Mouse (Mus musculus) mature B cell (primary cell): ENCODE results near the gene Fkbp4.

ENCODE experiments used
- in situ Hi-C: fragments of 300-500 bp; cut with MboI; formaldehyde crosslinking; loops from 2 replicates; pipeline ENCODE4 v1.14.3; 2019

Gene Fkbp4

GRCm38 (mm10) chr6:128438317-128438870 is at the start of gene Fkbp4:
Gene Fkbp4, minus strand, starts transcription at chr6:128438677.
- in situ Hi-C loops, result no loop called here

GRCm38 (mm10) chr6:128487736-128488135 is 49.3 kb upstream of the Fkbp4 start:
- in situ Hi-C loops, result no loop called here

GRCm38 (mm10) chr6:128479463-128480454 is 41.3 kb upstream of the Fkbp4 start:
- in situ Hi-C loops, result no loop called here

GRCm38 (mm10) chr6:128477495-128477894 is 39.0 kb upstream of the Fkbp4 start:
- in situ Hi-C loops, result no loop called here

GRCm38 (mm10) chr6:128474112-128474511 is 35.6 kb upstream of the Fkbp4 start:
- in situ Hi-C loops, result no loop called here

- in situ Hi-C loops, result no loop called here
Measured at GRCm38 (mm10) chr6:128469451-128469850, 31.0 kb upstream of the Fkbp4 start.

- in situ Hi-C loops, result no loop called here
Measured at GRCm38 (mm10) chr6:128467298-128467697, 28.8 kb upstream of the Fkbp4 start.

- in situ Hi-C loops, result no loop called here
Measured at GRCm38 (mm10) chr6:128466563-128466962, 28.1 kb upstream of the Fkbp4 start.

- in situ Hi-C loops, result no loop called here
Measured at GRCm38 (mm10) chr6:128466043-128466442, 27.6 kb upstream of the Fkbp4 start.

GRCm38 (mm10) chr6:128464996-128465395 is 26.5 kb upstream of the Fkbp4 start:
- in situ Hi-C loops, result no loop called here

GRCm38 (mm10) chr6:128461606-128462005 is 23.1 kb upstream of the Fkbp4 start:
- in situ Hi-C loops, result no loop called here

GRCm38 (mm10) chr6:128460729-128461503 is 22.4 kb upstream of the Fkbp4 start:
- in situ Hi-C loops, result no loop called here

- in situ Hi-C loops, result no loop called here
Measured at GRCm38 (mm10) chr6:128460321-128460720, 21.8 kb upstream of the Fkbp4 start.

GRCm38 (mm10) chr6:128457186-128457585 is 18.7 kb upstream of the Fkbp4 start:
- in situ Hi-C loops, result no loop called here

GRCm38 (mm10) chr6:128455835-128456605 is 17.5 kb upstream of the Fkbp4 start:
- in situ Hi-C loops, result no loop called here

- in situ Hi-C loops, result no loop called here
Measured at GRCm38 (mm10) chr6:128447063-128447462, 8.6 kb upstream of the Fkbp4 start.

- in situ Hi-C loops, result no loop called here
Measured at GRCm38 (mm10) chr6:128445761-128446535, 7.5 kb upstream of the Fkbp4 start.

GRCm38 (mm10) chr6:128440238-128440637 is 1.8 kb upstream of the Fkbp4 start:
- in situ Hi-C loops, result no loop called here

GRCm38 (mm10) chr6:128438871-128439341 is 429 bp upstream of the Fkbp4 start:
- in situ Hi-C loops, result no loop called here

GRCm38 (mm10) chr6:128437731-128438316 is 653 bp downstream of the Fkbp4 start:
- in situ Hi-C loops, result no loop called here
